Mouse (Mus musculus): ENCODE data around the gene Atp1b3. TPM values are rescaled to one million over a fixed set of nuclear protein-coding genes. Genes with fewer than 3 reads are reported as not detected.

Gene Atp1b3
- polyA plus RNA-seq, 1 experiment from 2014 or later: 152 TPM

GRCm38 (mm10) chr9:96393731-96394235, 29.5 kb upstream of the Atp1b3 start:
- H3K27ac ChIP-seq (ENCODE audit: low read depth): no peak overlapping the region
- no peak overlapping the region for H3K4me3 ChIP-seq (ENCODE audit: low read depth, low read length)
- H3K36me3 ChIP-seq (ENCODE audit: control insufficient read depth, insufficient read depth, low read length): no peaks in the 10 kb centered on the region
- no peak for DNase-seq (ENCODE audit: low spot score)
- H3K27me3 ChIP-seq (replicated peaks; ENCODE audit: control insufficient read depth, insufficient read depth, low read length): no peaks in the 10 kb centered on the region
- H3K4me2 ChIP-seq (ENCODE audit: low read length): no peak overlapping the region
- no peak overlapping the region for H3K9ac ChIP-seq (ENCODE audit: low read length)
- WGBS: 72% methylated on average over 2 of the region's 2 CpGs
- H3K9me3 ChIP-seq (ENCODE audit: control insufficient read depth, low read length): no peaks in the 10 kb centered on the region
- H3K4me1 ChIP-seq (replicated peaks; ENCODE audit: control insufficient read depth, insufficient read depth, low read length): no peaks in the 10 kb centered on the region
- no peak for ATAC-seq (replicated peaks; ENCODE audit: low FRiP score, low TSS enrichment, low read depth)

DNA sequence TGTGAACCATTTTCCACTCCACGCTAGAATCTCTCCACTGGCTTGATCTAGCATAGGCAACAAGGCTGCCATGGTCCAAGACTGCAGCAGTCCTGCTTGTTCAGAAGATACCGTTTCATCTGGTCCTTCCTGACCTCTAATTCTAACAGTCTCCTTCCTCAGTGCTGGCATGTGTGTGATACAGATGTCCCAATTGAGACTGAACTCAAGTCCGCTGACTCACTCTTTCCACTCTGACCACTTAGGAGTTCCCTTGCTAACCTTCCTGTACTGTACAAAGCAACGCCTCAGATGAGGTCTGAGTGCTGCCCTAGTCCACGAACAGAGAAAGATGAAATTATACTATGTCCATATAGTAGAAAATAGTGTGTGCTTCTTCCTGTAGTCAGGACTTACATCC, 28.9 kb upstream of the Atp1b3 start:
- Histone ChIP-seq H3K4me3 (ENCODE audit: low read depth, low read length) (no peak overlapping the region), H3K36me3 (ENCODE audit: control insufficient read depth, insufficient read depth, low read length) (no peaks in the 10 kb centered on the region), H3K27ac (ENCODE audit: low read depth) (no peak overlapping the region), H3K4me1 (replicated peaks; ENCODE audit: control insufficient read depth, insufficient read depth, low read length) (no peaks in the 10 kb centered on the region), H3K27me3 (replicated peaks; ENCODE audit: control insufficient read depth, insufficient read depth, low read length) (no peaks in the 10 kb centered on the region), H3K9me3 (ENCODE audit: control insufficient read depth, low read length) (no peaks in the 10 kb centered on the region), H3K9ac (ENCODE audit: low read length) (no peak overlapping the region), H3K4me2 (ENCODE audit: low read length) (no peak overlapping the region)
- ATAC-seq (replicated peaks; ENCODE audit: low FRiP score, low TSS enrichment, low read depth) (no peak), DNase-seq (ENCODE audit: low spot score) (no peak)
- WGBS: 83% methylated on average over 5 of the region's 5 CpGs

- H3K9ac ChIP-seq (ENCODE audit: low read length): no peak overlapping the region
- H3K27ac ChIP-seq (ENCODE audit: low read depth): no peak overlapping the region
- no peaks in the 10 kb centered on the region for H3K9me3 ChIP-seq (ENCODE audit: control insufficient read depth, low read length)
- no peaks in the 10 kb centered on the region for H3K36me3 ChIP-seq (ENCODE audit: control insufficient read depth, insufficient read depth, low read length)
- no peak overlapping the region for H3K4me2 ChIP-seq (ENCODE audit: low read length)
- H3K4me1 ChIP-seq (replicated peaks; ENCODE audit: control insufficient read depth, insufficient read depth, low read length): no peaks in the 10 kb centered on the region
- H3K4me3 ChIP-seq (ENCODE audit: low read depth, low read length): no peak overlapping the region
- 82% methylated on average over 1 of the region's 1 CpGs for WGBS
- DNase-seq (ENCODE audit: low spot score): no peak
- ATAC-seq (replicated peaks; ENCODE audit: low FRiP score, low TSS enrichment, low read depth): no peak
- no peaks in the 10 kb centered on the region for H3K27me3 ChIP-seq (replicated peaks; ENCODE audit: control insufficient read depth, insufficient read depth, low read length)
These were observed 27.7 kb upstream of the Atp1b3 start for GRCm38 (mm10) chr9:96391921-96392320.

GRCm38 (mm10) chr9:96383714-96384487, 19.7 kb upstream of the Atp1b3 start:
- no peak overlapping the region for H3K9ac ChIP-seq (ENCODE audit: low read length)
- no peak overlapping the region for H3K4me3 ChIP-seq (ENCODE audit: low read depth, low read length)
- no peaks in the 10 kb centered on the region for H3K9me3 ChIP-seq (ENCODE audit: control insufficient read depth, low read length)
- no peaks in the 10 kb centered on the region for H3K36me3 ChIP-seq (ENCODE audit: control insufficient read depth, insufficient read depth, low read length)
- peaks cover 8% of the 10 kb centered on the region; the same call in 1 of the 2 replicates for H3K4me1 ChIP-seq (replicated peaks; ENCODE audit: control insufficient read depth, insufficient read depth, low read length)
- H3K4me2 ChIP-seq (ENCODE audit: low read length): no peak overlapping the region
- 48% methylated on average over 18 of the region's 18 CpGs for WGBS
- no peak overlapping the region for H3K27ac ChIP-seq (ENCODE audit: low read depth)
- H3K27me3 ChIP-seq (replicated peaks; ENCODE audit: control insufficient read depth, insufficient read depth, low read length): no peaks in the 10 kb centered on the region
- DNase-seq (ENCODE audit: low spot score) (no peak), ATAC-seq (replicated peaks; ENCODE audit: low FRiP score, low TSS enrichment, low read depth) (no peak)

DNA sequence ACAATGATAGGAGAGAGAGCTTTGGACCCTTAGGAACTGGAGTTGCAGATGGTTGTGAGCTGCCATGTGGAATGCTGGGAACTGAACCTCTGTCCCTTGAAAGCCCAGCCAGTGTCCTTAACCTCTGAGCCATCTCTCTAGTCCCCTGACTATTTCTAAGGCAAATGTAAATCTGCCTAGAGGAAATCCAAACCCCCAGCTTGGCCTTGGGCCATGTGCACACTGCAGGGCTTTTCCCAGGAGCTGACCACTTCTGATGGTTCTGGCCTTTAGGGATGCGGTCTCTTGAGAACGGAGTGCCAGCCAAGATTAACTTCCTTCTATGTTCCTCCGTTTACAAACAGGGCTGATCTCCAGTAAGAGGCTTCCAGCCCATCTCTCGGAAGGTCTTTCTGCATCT, 18.5 kb upstream of the Atp1b3 start:
- H3K4me1 ChIP-seq (replicated peaks; ENCODE audit: control insufficient read depth, insufficient read depth, low read length): peaks cover 8% of the 10 kb centered on the region; the same call in 1 of the 2 replicates
- no peak for ATAC-seq (replicated peaks; ENCODE audit: low FRiP score, low TSS enrichment, low read depth)
- DNase-seq (ENCODE audit: low spot score): no peak
- H3K27ac ChIP-seq (ENCODE audit: low read depth): no peak overlapping the region
- H3K9ac ChIP-seq (ENCODE audit: low read length): no peak overlapping the region
- H3K4me3 ChIP-seq (ENCODE audit: low read depth, low read length): no peak overlapping the region
- 78% methylated on average over 4 of the region's 4 CpGs for WGBS
- H3K9me3 ChIP-seq (ENCODE audit: control insufficient read depth, low read length): no peaks in the 10 kb centered on the region
- no peaks in the 10 kb centered on the region for H3K36me3 ChIP-seq (ENCODE audit: control insufficient read depth, insufficient read depth, low read length)
- no peaks in the 10 kb centered on the region for H3K27me3 ChIP-seq (replicated peaks; ENCODE audit: control insufficient read depth, insufficient read depth, low read length)
- H3K4me2 ChIP-seq (ENCODE audit: low read length): no peak overlapping the region

GRCm38 (mm10) chr9:96381393-96381792, 17.2 kb upstream of the Atp1b3 start:
- ATAC-seq (replicated peaks; ENCODE audit: low FRiP score, low TSS enrichment, low read depth): no peak; the same call in 1 of the 2 replicates
- H3K27me3 ChIP-seq (replicated peaks; ENCODE audit: control insufficient read depth, insufficient read depth, low read length): no peaks in the 10 kb centered on the region
- no peak overlapping the region for H3K4me2 ChIP-seq (ENCODE audit: low read length)
- H3K9ac ChIP-seq (ENCODE audit: low read length): no peak overlapping the region
- no peak overlapping the region for H3K4me3 ChIP-seq (ENCODE audit: low read depth, low read length)
- no peak for DNase-seq (ENCODE audit: low spot score)
- 50% methylated on average over 13 of the region's 13 CpGs for WGBS
- no peaks in the 10 kb centered on the region for H3K9me3 ChIP-seq (ENCODE audit: control insufficient read depth, low read length)
- H3K27ac ChIP-seq (ENCODE audit: low read depth): no peak overlapping the region
- peaks cover 8% of the 10 kb centered on the region; the same call in 1 of the 2 replicates for H3K4me1 ChIP-seq (replicated peaks; ENCODE audit: control insufficient read depth, insufficient read depth, low read length)
- no peaks in the 10 kb centered on the region for H3K36me3 ChIP-seq (ENCODE audit: control insufficient read depth, insufficient read depth, low read length)

GRCm38 (mm10) chr9:96379551-96379950, 15.3 kb upstream of the Atp1b3 start:
- DNase-seq (ENCODE audit: low spot score): no peak
- Histone ChIP-seq H3K27me3 (replicated peaks; ENCODE audit: control insufficient read depth, insufficient read depth, low read length) (no peaks in the 10 kb centered on the region), H3K4me1 (replicated peaks; ENCODE audit: control insufficient read depth, insufficient read depth, low read length) (peaks cover 5% of the 10 kb centered on the region; the same call in 1 of the 2 replicates), H3K9ac (ENCODE audit: low read length) (no peak overlapping the region), H3K4me2 (ENCODE audit: low read length) (no peak overlapping the region), H3K36me3 (ENCODE audit: control insufficient read depth, insufficient read depth, low read length) (no peaks in the 10 kb centered on the region), H3K27ac (ENCODE audit: low read depth) (no peak overlapping the region), H3K4me3 (ENCODE audit: low read depth, low read length) (no peak overlapping the region), H3K9me3 (ENCODE audit: control insufficient read depth, low read length) (no peaks in the 10 kb centered on the region)
- 51% methylated on average over 7 of the region's 7 CpGs for WGBS
- no peak for ATAC-seq (replicated peaks; ENCODE audit: low FRiP score, low TSS enrichment, low read depth)

- 63% methylated on average over 5 of the region's 5 CpGs for WGBS
These were observed 14.5 kb upstream of the Atp1b3 start for GRCm38 (mm10) chr9:96378747-96379146.

GRCm38 (mm10) chr9:96377096-96377495, 12.9 kb upstream of the Atp1b3 start:
- H3K4me1 ChIP-seq (replicated peaks; ENCODE audit: control insufficient read depth, insufficient read depth, low read length): 0 out of 2 replicates have a peak, but pooled peaks cover 5% of the 10 kb centered on the region
- 96% methylated on average over 1 of the region's 1 CpGs for WGBS

More at GRCm38 (mm10) chr9:96378747-96379146, 14.5 kb upstream of the Atp1b3 start:
- Histone ChIP-seq H3K36me3 (ENCODE audit: control insufficient read depth, insufficient read depth, low read length) (no peaks in the 10 kb centered on the region), H3K27ac (ENCODE audit: low read depth) (no peak overlapping the region), H3K4me3 (ENCODE audit: low read depth, low read length) (no peak overlapping the region), H3K9me3 (ENCODE audit: control insufficient read depth, low read length) (no peaks in the 10 kb centered on the region), H3K4me1 (replicated peaks; ENCODE audit: control insufficient read depth, insufficient read depth, low read length) (0 out of 2 replicates have a peak, but pooled peaks cover 5% of the 10 kb centered on the region), H3K27me3 (replicated peaks; ENCODE audit: control insufficient read depth, insufficient read depth, low read length) (no peaks in the 10 kb centered on the region), H3K9ac (ENCODE audit: low read length) (no peak overlapping the region), H3K4me2 (ENCODE audit: low read length) (no peak overlapping the region)
- DNase-seq (ENCODE audit: low spot score) (no peak), ATAC-seq (replicated peaks; ENCODE audit: low FRiP score, low TSS enrichment, low read depth) (no peak)

More at GRCm38 (mm10) chr9:96377096-96377495, 12.9 kb upstream of the Atp1b3 start:
- no peaks in the 10 kb centered on the region for H3K9me3 ChIP-seq (ENCODE audit: control insufficient read depth, low read length)
- H3K4me3 ChIP-seq (ENCODE audit: low read depth, low read length): no peak overlapping the region
- no peak for ATAC-seq (replicated peaks; ENCODE audit: low FRiP score, low TSS enrichment, low read depth)
- no peak overlapping the region for H3K9ac ChIP-seq (ENCODE audit: low read length)
- H3K36me3 ChIP-seq (ENCODE audit: control insufficient read depth, insufficient read depth, low read length): no peaks in the 10 kb centered on the region
- H3K27me3 ChIP-seq (replicated peaks; ENCODE audit: control insufficient read depth, insufficient read depth, low read length): no peaks in the 10 kb centered on the region
- no peak overlapping the region for H3K4me2 ChIP-seq (ENCODE audit: low read length)
- DNase-seq (ENCODE audit: low spot score): no peak
- H3K27ac ChIP-seq (ENCODE audit: low read depth): no peak overlapping the region
